Mouse (Mus musculus): ENCODE measurements around the gene C5ar1.

- no peak for TF ChIP-seq GATA1 (IDR thresholded peaks at IDR 0.05; ENCODE audit: borderline replicate concordance, low read length)
- TF ChIP-seq FLI1 (IDR thresholded peaks at IDR 0.05; ENCODE audit: low read length): no peak
Measured at GRCm38 (mm10) chr7:16273766-16274140, 14.4 kb upstream of the C5ar1 start.
